Mouse (Mus musculus): ENCODE measurements around the gene Ric8a. TPM values are rescaled to one million over a fixed set of nuclear protein-coding genes. Genes with fewer than 3 reads are reported as not detected.

The Ric8a gene
- polyA plus RNA-seq, 2 experiments from 2014 or later: 61.4 to 67.7 TPM

- no peak for ATAC-seq
These were observed 37.9 kb downstream of the Ric8a start for GRCm38 (mm10) chr7:140894611-140895010.

- ATAC-seq: no peak
These were observed 41.1 kb downstream of the Ric8a start for GRCm38 (mm10) chr7:140897863-140898262.

GRCm38 (mm10) chr7:140899121-140899520, 42.4 kb downstream of the Ric8a start:
- no peak for ATAC-seq

- ATAC-seq: no peak
These were observed 43.5 kb downstream of the Ric8a start, which contains the start of gene Cox8b for GRCm38 (mm10) chr7:140900220-140900619. TSS of gene Cox8b (minus strand) at chr7:140900446.

- ATAC-seq: no peak
These were observed 45.5 kb downstream of the Ric8a start for GRCm38 (mm10) chr7:140902036-140902875.

- ATAC-seq: peak; percentile 39
These were observed 46.5 kb downstream of the Ric8a start for GRCm38 (mm10) chr7:140903212-140903611.

- no peak for ATAC-seq
These were observed 48.9 kb downstream of the Ric8a start for GRCm38 (mm10) chr7:140905642-140906081.

GRCm38 (mm10) chr7:140907131-140907530, 50.4 kb downstream of the Ric8a start:
- ATAC-seq: no peak

GRCm38 (mm10) chr7:140907697-140908096, 50.9 kb downstream of the Ric8a start:
- ATAC-seq: no peak

GRCm38 (mm10) chr7:140908181-140908580, 51.4 kb downstream of the Ric8a start:
- ATAC-seq: no peak

GRCm38 (mm10) chr7:140908634-140909107, 51.9 kb downstream of the Ric8a start:
- ATAC-seq: peak; percentile 94

GRCm38 (mm10) chr7:140912293-140912692, 55.5 kb downstream of the Ric8a start:
- ATAC-seq: no peak

GRCm38 (mm10) chr7:140912846-140913482, 56.2 kb downstream of the Ric8a start:
- ATAC-seq: no peak

Other genes starting within 250 kb of the Ric8a start
- not detected for gene Olfr61, start 228.0 kb upstream of the Ric8a start, polyA plus RNA-seq (2017; shearing (Covaris generic))
- gene Olfr53, start 210.5 kb upstream of the Ric8a start, polyA plus RNA-seq (2017; shearing (Covaris generic)): not detected
- gene Olfr539, start 197.0 kb upstream of the Ric8a start, polyA plus RNA-seq (2017; shearing (Covaris generic)): under 1 TPM in 1 of 2 experiments, not detected in 1; 0.06 TPM
- not detected for gene Olfr45, start 175.0 kb upstream of the Ric8a start, polyA plus RNA-seq (2017; shearing (Covaris generic))
- not detected for gene Olfr541, start 159.7 kb upstream of the Ric8a start, polyA plus RNA-seq (2017; shearing (Covaris generic))
- gene Cyp2e1, start 93.2 kb upstream of the Ric8a start, polyA plus RNA-seq (2017; shearing (Covaris generic)): under 1 TPM in 1 of 2 experiments, not detected in 1; 0.28 TPM
- gene Syce1, start 69.1 kb upstream of the Ric8a start, polyA plus RNA-seq (2017; shearing (Covaris generic)): under 1 TPM in 1 of 2 experiments, not detected in 1; 0.51 TPM
- gene Zfp941, start 34.8 kb upstream of the Ric8a start, polyA plus RNA-seq (2017; shearing (Covaris generic)): under 1 TPM; 0.20 to 0.46 TPM
- gene Urah, start 21.9 kb upstream of the Ric8a start, polyA plus RNA-seq (2017; shearing (Covaris generic)): not detected
- not detected for gene Scgb1c1, start 11.4 kb upstream of the Ric8a start, polyA plus RNA-seq (2017; shearing (Covaris generic))
- gene Odf3, start 9.2 kb upstream of the Ric8a start, polyA plus RNA-seq (2017; shearing (Covaris generic)): not detected
- gene Gm45785, start 626 bp upstream of the Ric8a start, polyA plus RNA-seq (2017; shearing (Covaris generic)): not detected
- 10 to 100 TPM; 42.8 to 60.4 TPM for gene Bet1l, start 620 bp downstream of the Ric8a start, polyA plus RNA-seq (2017; shearing (Covaris generic))
- 100 to 1,000 TPM in 1 of 2 experiments, 10 to 100 TPM in 1; 94.9 to 150 TPM for gene Psmd13, start 25.0 kb downstream of the Ric8a start, polyA plus RNA-seq (2017; shearing (Covaris generic))
- gene Sirt3, start 25.4 kb downstream of the Ric8a start, polyA plus RNA-seq (2017; shearing (Covaris generic)): 10 to 100 TPM in 1 of 2 experiments, 1 to 10 TPM in 1; 9.4 to 12.6 TPM
- not detected for gene Cox8b, start 43.5 kb downstream of the Ric8a start, polyA plus RNA-seq (2017; shearing (Covaris generic))
- gene Nlrp6, start 63.9 kb downstream of the Ric8a start, polyA plus RNA-seq (2017; shearing (Covaris generic)): not detected
- 10 to 100 TPM; 15.1 to 30.9 TPM for gene Pgghg, start 84.4 kb downstream of the Ric8a start, polyA plus RNA-seq (2017; shearing (Covaris generic))
- not detected for gene Ifitm5, start 93.3 kb downstream of the Ric8a start, polyA plus RNA-seq (2017; shearing (Covaris generic))
- gene Gm45717, start 99.0 kb downstream of the Ric8a start, polyA plus RNA-seq (2017; shearing (Covaris generic)): under 1 TPM in 1 of 2 experiments, not detected in 1; 0.82 TPM
- gene Ifitm2, start 99.0 kb downstream of the Ric8a start, polyA plus RNA-seq (2017; shearing (Covaris generic)): 10 to 100 TPM; 39.6 to 46.5 TPM
- gene Ifitm1, start 110.3 kb downstream of the Ric8a start, polyA plus RNA-seq (2017; shearing (Covaris generic)): not detected
- 1 to 10 TPM; 2.9 to 4.4 TPM for gene Ifitm3, start 153.8 kb downstream of the Ric8a start, polyA plus RNA-seq (2017; shearing (Covaris generic))
- not detected for gene Ifitm6, start 161.0 kb downstream of the Ric8a start, polyA plus RNA-seq (2017; shearing (Covaris generic))
- not detected for gene Gm17387, start 172.2 kb downstream of the Ric8a start, polyA plus RNA-seq (2017; shearing (Covaris generic))
- gene B4galnt4, start 204.1 kb downstream of the Ric8a start, polyA plus RNA-seq (2017; shearing (Covaris generic)): 1 to 10 TPM; 6.6 to 7.8 TPM
- gene Pkp3, start 221.3 kb downstream of the Ric8a start, polyA plus RNA-seq (2017; shearing (Covaris generic)): 100 to 1,000 TPM; 293 to 427 TPM
- 100 to 1,000 TPM; 202 to 308 TPM for gene Sigirr, start 243.6 kb downstream of the Ric8a start, polyA plus RNA-seq (2017; shearing (Covaris generic))